Mouse (Mus musculus): Measurements from ENCODE around the gene Chdh.

DNA sequence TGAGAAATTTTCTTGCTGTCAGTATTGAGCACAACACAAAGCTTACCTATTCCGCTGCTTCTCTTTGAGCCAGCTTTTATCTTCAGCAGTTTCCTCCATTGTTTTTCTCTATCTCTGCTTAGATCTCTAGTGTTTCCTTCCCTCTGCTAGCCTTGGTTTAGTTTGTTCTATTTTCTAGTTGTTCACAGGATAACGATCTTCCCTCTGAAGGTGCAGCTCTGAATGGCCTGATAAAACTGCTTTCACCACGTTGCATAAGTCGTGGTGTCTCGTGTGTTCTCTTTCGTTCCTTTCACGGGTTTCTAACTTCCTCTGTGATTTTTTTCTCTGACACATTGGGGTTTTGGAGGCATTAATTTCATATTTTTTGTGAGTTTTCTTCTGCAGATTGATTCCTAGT is 15.6 kb downstream of the Chdh start:
- TF ChIP-seq CTCF (IDR thresholded peaks at IDR 0.05; ENCODE audit: borderline replicate concordance, insufficient read depth, low read length) (no peak), POLR2A (IDR thresholded peaks at IDR 0.05; ENCODE audit: low read depth, low read length) (no peak)

All from embryonic fibroblast, embryonic 13.5 days (primary cell).